Mouse (Mus musculus) gastrocnemius, adult 18-20 months (tissue): ENCODE measurements around the gene Gm29554. TPM values are rescaled to one million over a fixed set of nuclear protein-coding genes. Genes with fewer than 3 reads are reported as not detected.
"Not testable (repeated sequence)": the region's sequence is repeated elsewhere in the genome, so short reads cannot be mapped to it uniquely, and the experiment has no call there.

ENCODE experiments used
- DNase-seq: peaks from one replicate; pipeline ENCODE4 v3.0.0; 2021; ENCODE audit warnings: low spot score
- long read RNA-seq, 2 experiments: library from polyadenylated mRNA; stranded (forward); transcript quantifications; one replicate each; pipeline ENCODE4 v2.0.0; 2021
- total RNA-seq, 2 experiments: library from RNA; stranded (reverse); gene quantifications; 2 replicates each; pipeline ENCODE4 v1.2.3; 2021

Gene Gm29554
- total RNA-seq: not detected
- long read RNA-seq, experiment 1: 0 reads
- long read RNA-seq, experiment 2: 0 reads

GRCm38 (mm10) chrY:12273632-12274031 lies at the start of gene Gm29554:
TSS of gene Gm29554 (plus strand) at chrY:12273932.
- DNase-seq: not testable (repeated sequence)

Other genes with a start within 250 kb of the Gm29554 start
- gene Gm20812, start 108.0 kb downstream of the Gm29554 start, total RNA-seq: not detected